Mouse (Mus musculus): ENCODE measurements at regions not wholly inside any gene's neighbourhood (a gene's known extent, or its start where the extent isn't known, plus 50 kb on each side); places are given as distances from the start of the nearest gene placed in this dataset.
A peak's percentile ranks its signal among the peaks of the same experiment; 100 is the strongest.

- H3K36me3 ChIP-seq (ENCODE audit: control insufficient read depth, insufficient read depth, low read length, poor library complexity, severe bottlenecking), result no peaks in the 10 kb centered on the region
- in situ Hi-C loops (cut with MboI; ENCODE audit: low sequenced_read_pairs in 2 of 2, unreplicated experiment in 2 of 2), result no loop called here
- H3K9ac ChIP-seq (ENCODE audit: insufficient read depth, low read depth, low read length, poor library complexity, severe bottlenecking), result no peak overlapping the region
- H3K27ac ChIP-seq (ENCODE audit: insufficient read depth, low read depth, low read length, poor library complexity, severe bottlenecking), result no peak overlapping the region
- H3K9me3 ChIP-seq (ENCODE audit: control insufficient read depth, insufficient read depth, low read depth, low read length), result no peaks in the 10 kb centered on the region
- H3K4me1 ChIP-seq (ENCODE audit: control insufficient read depth in 2 of 2, insufficient read depth in 2 of 2, low read length in 2 of 2, poor library complexity in 1 of 2), result no peaks in the 10 kb centered on the region
- H3K4me3 ChIP-seq (ENCODE audit: insufficient read depth in 1 of 2, low read depth in 1 of 2, low read length in 2 of 2, poor library complexity in 1 of 2, severe bottlenecking in 1 of 2), result no peak overlapping the region
- DNase-seq (ENCODE audit: low read depth, low spot score), result peak; percentile 49
- TF ChIP-seq ZNF384 (IDR thresholded peaks at IDR 0.05; ENCODE audit: low read depth, low read length), result no peak
- no peak for TF ChIP-seq ZC3H11A (IDR thresholded peaks at IDR 0.05; ENCODE audit: borderline replicate concordance, low read depth, low read length)
- no peak for TF ChIP-seq MAFK (IDR thresholded peaks at IDR 0.05; ENCODE audit: insufficient read depth, low read depth, low read length)
- TF ChIP-seq HCFC1 (IDR thresholded peaks at IDR 0.05; ENCODE audit: borderline replicate concordance, insufficient read depth, low read length), result no peak
- TF ChIP-seq CHD2 (IDR thresholded peaks at IDR 0.05; ENCODE audit: low read depth, low read length), result no peak
These were observed 294.1 kb upstream of the Sdk2 start for GRCm38 (mm10) chr11:114360946-114361345.

- no peaks in the 10 kb centered on the region for H3K4me1 ChIP-seq (ENCODE audit: control insufficient read depth in 2 of 2, insufficient read depth in 2 of 2, low read length in 2 of 2, poor library complexity in 1 of 2)
- no peak overlapping the region for H3K4me3 ChIP-seq (ENCODE audit: insufficient read depth in 1 of 2, low read depth in 1 of 2, low read length in 2 of 2, poor library complexity in 1 of 2, severe bottlenecking in 1 of 2)
- no peak for DNase-seq (ENCODE audit: low read depth, low spot score)
- no peak overlapping the region for H3K9ac ChIP-seq (ENCODE audit: insufficient read depth, low read depth, low read length, poor library complexity, severe bottlenecking)
- TF ChIP-seq MAFK (IDR thresholded peaks at IDR 0.05; ENCODE audit: insufficient read depth, low read depth, low read length) (no peak), ZNF384 (IDR thresholded peaks at IDR 0.05; ENCODE audit: low read depth, low read length) (no peak), HCFC1 (IDR thresholded peaks at IDR 0.05; ENCODE audit: borderline replicate concordance, insufficient read depth, low read length) (no peak), CHD2 (IDR thresholded peaks at IDR 0.05; ENCODE audit: low read depth, low read length) (no peak), ZC3H11A (IDR thresholded peaks at IDR 0.05; ENCODE audit: borderline replicate concordance, low read depth, low read length) (no peak)
- in situ Hi-C loops (cut with MboI; ENCODE audit: low sequenced_read_pairs in 2 of 2, unreplicated experiment in 2 of 2), result no loop called here
- H3K9me3 ChIP-seq (ENCODE audit: control insufficient read depth, insufficient read depth, low read depth, low read length), result no peaks in the 10 kb centered on the region
- H3K27ac ChIP-seq (ENCODE audit: insufficient read depth, low read depth, low read length, poor library complexity, severe bottlenecking), result no peak overlapping the region
- no peaks in the 10 kb centered on the region for H3K36me3 ChIP-seq (ENCODE audit: control insufficient read depth, insufficient read depth, low read length, poor library complexity, severe bottlenecking)
These were observed 293.5 kb upstream of the Sdk2 start for GRCm38 (mm10) chr11:114360321-114360720.

- Histone ChIP-seq H3K27ac (ENCODE audit: insufficient read depth, low read depth, low read length, poor library complexity, severe bottlenecking) (no peak overlapping the region), H3K4me3 (ENCODE audit: insufficient read depth in 1 of 2, low read depth in 1 of 2, low read length in 2 of 2, poor library complexity in 1 of 2, severe bottlenecking in 1 of 2) (no peak overlapping the region), H3K9me3 (ENCODE audit: control insufficient read depth, insufficient read depth, low read depth, low read length) (no peaks in the 10 kb centered on the region), H3K9ac (ENCODE audit: insufficient read depth, low read depth, low read length, poor library complexity, severe bottlenecking) (no peak overlapping the region), H3K36me3 (ENCODE audit: control insufficient read depth, insufficient read depth, low read length, poor library complexity, severe bottlenecking) (no peaks in the 10 kb centered on the region), H3K4me1 (ENCODE audit: control insufficient read depth in 2 of 2, insufficient read depth in 2 of 2, low read length in 2 of 2, poor library complexity in 1 of 2) (no peaks in the 10 kb centered on the region)
- DNase-seq (ENCODE audit: low read depth, low spot score), result no peak
- in situ Hi-C loops (cut with MboI; ENCODE audit: low sequenced_read_pairs in 2 of 2, unreplicated experiment in 2 of 2), result no loop called here
- TF ChIP-seq MAFK (IDR thresholded peaks at IDR 0.05; ENCODE audit: insufficient read depth, low read depth, low read length), result no peak
- no peak for TF ChIP-seq CHD2 (IDR thresholded peaks at IDR 0.05; ENCODE audit: low read depth, low read length)
- no peak for TF ChIP-seq ZNF384 (IDR thresholded peaks at IDR 0.05; ENCODE audit: low read depth, low read length)
- no peak for TF ChIP-seq ZC3H11A (IDR thresholded peaks at IDR 0.05; ENCODE audit: borderline replicate concordance, low read depth, low read length)
- no peak for TF ChIP-seq HCFC1 (IDR thresholded peaks at IDR 0.05; ENCODE audit: borderline replicate concordance, insufficient read depth, low read length)
These were observed 285.4 kb upstream of the Sdk2 start for GRCm38 (mm10) chr11:114352146-114352795.

- no peak overlapping the region for H3K4me3 ChIP-seq (ENCODE audit: insufficient read depth in 1 of 2, low read depth in 1 of 2, low read length in 2 of 2, poor library complexity in 1 of 2, severe bottlenecking in 1 of 2)
- TF ChIP-seq ZC3H11A (IDR thresholded peaks at IDR 0.05; ENCODE audit: borderline replicate concordance, low read depth, low read length), result no peak
- TF ChIP-seq ZNF384 (IDR thresholded peaks at IDR 0.05; ENCODE audit: low read depth, low read length), result no peak
- no peak for TF ChIP-seq CHD2 (IDR thresholded peaks at IDR 0.05; ENCODE audit: low read depth, low read length)
- TF ChIP-seq HCFC1 (IDR thresholded peaks at IDR 0.05; ENCODE audit: borderline replicate concordance, insufficient read depth, low read length), result no peak
- no peak for TF ChIP-seq MAFK (IDR thresholded peaks at IDR 0.05; ENCODE audit: insufficient read depth, low read depth, low read length)
- DNase-seq (ENCODE audit: low read depth, low spot score), result no peak
- H3K9me3 ChIP-seq (ENCODE audit: control insufficient read depth, insufficient read depth, low read depth, low read length), result no peaks in the 10 kb centered on the region
- H3K9ac ChIP-seq (ENCODE audit: insufficient read depth, low read depth, low read length, poor library complexity, severe bottlenecking), result no peak overlapping the region
- H3K36me3 ChIP-seq (ENCODE audit: control insufficient read depth, insufficient read depth, low read length, poor library complexity, severe bottlenecking), result no peaks in the 10 kb centered on the region
- H3K27ac ChIP-seq (ENCODE audit: insufficient read depth, low read depth, low read length, poor library complexity, severe bottlenecking), result no peak overlapping the region
- peaks cover 0 to 6% of the 10 kb centered on the region in 2 experiments; a peak in 2 of 4 replicates for H3K4me1 ChIP-seq (ENCODE audit: control insufficient read depth in 2 of 2, insufficient read depth in 2 of 2, low read length in 2 of 2, poor library complexity in 1 of 2)
- in situ Hi-C loops (cut with MboI; ENCODE audit: low sequenced_read_pairs in 2 of 2, unreplicated experiment in 2 of 2), result no loop called here
These were observed 270.1 kb upstream of the Sdk2 start for GRCm38 (mm10) chr11:114336839-114337484.

Data from ES-E14 (cell line).